Mouse (Mus musculus) R1 (cell line): ENCODE data around the gene Efna3.

Experiments used
- DNase-seq: peaks from one replicate; pipeline ENCODE4 v3.0.0-alpha.2; 2018; ENCODE audit warnings: low read depth, low spot score

Efna3 gene

GRCm38 (mm10) chr3:89337721-89338578, 15.2 kb upstream of the Efna3 start, which contains the start of gene Efna4:
TSS of gene Efna4 (minus strand) at chr3:89338028.
- peak; percentile 94 for DNase-seq

- DNase-seq, result peak; percentile 65
Observed at GRCm38 (mm10) chr3:89337062-89337720, 14.4 kb upstream of the Efna3 start.

GRCm38 (mm10) chr3:89336529-89336928, 13.8 kb upstream of the Efna3 start:
- DNase-seq, result peak; percentile 46

- no peak for DNase-seq
Observed at GRCm38 (mm10) chr3:89333053-89333452, 10.3 kb upstream of the Efna3 start.

GRCm38 (mm10) chr3:89332476-89332875, 9.7 kb upstream of the Efna3 start:
- DNase-seq, result no peak

- no peak for DNase-seq
Observed at GRCm38 (mm10) chr3:89332013-89332412, 9.2 kb upstream of the Efna3 start.

- DNase-seq, result no peak
Observed at GRCm38 (mm10) chr3:89331561-89331960, 8.8 kb upstream of the Efna3 start.

- peak; percentile 72 for DNase-seq
Observed at GRCm38 (mm10) chr3:89330948-89331347, 8.2 kb upstream of the Efna3 start.

- DNase-seq, result no peak
Observed at GRCm38 (mm10) chr3:89330346-89330745, 7.6 kb upstream of the Efna3 start.

GRCm38 (mm10) chr3:89328623-89329022, 5.9 kb upstream of the Efna3 start:
- DNase-seq, result peak; percentile 61

- DNase-seq, result peak; percentile 78
Observed at GRCm38 (mm10) chr3:89327371-89327870, 4.7 kb upstream of the Efna3 start.

GRCm38 (mm10) chr3:89325882-89326281, 3.1 kb upstream of the Efna3 start:
- no peak for DNase-seq

GRCm38 (mm10) chr3:89322131-89322500, 649 bp downstream of the Efna3 start:
- peak; percentile 33 for DNase-seq

- peak; percentile 23 for DNase-seq
Observed at GRCm38 (mm10) chr3:89321183-89322130, 1.3 kb downstream of the Efna3 start.

GRCm38 (mm10) chr3:89320581-89321182, 2.1 kb downstream of the Efna3 start:
- peak; percentile 85 for DNase-seq

- peak; percentile 39 for DNase-seq
Observed at GRCm38 (mm10) chr3:89319591-89320350, 3.0 kb downstream of the Efna3 start.

- DNase-seq, result peak; percentile 41
Observed at GRCm38 (mm10) chr3:89318971-89319590, 3.7 kb downstream of the Efna3 start.

- DNase-seq, result no peak
Observed at GRCm38 (mm10) chr3:89318316-89318715, 4.4 kb downstream of the Efna3 start.

- no peak for DNase-seq
Observed at GRCm38 (mm10) chr3:89317246-89317645, 5.5 kb downstream of the Efna3 start.

GRCm38 (mm10) chr3:89316833-89317232, 5.9 kb downstream of the Efna3 start:
- DNase-seq, result peak; percentile 98
